Mouse (Mus musculus) ovary, postnatal 14 days (tissue): ENCODE data around the gene Polr2i.
"Not testable (repeated sequence)": the region's sequence is repeated elsewhere in the genome, so short reads cannot be mapped to it uniquely, and the experiment has no call there.

Experiments
- DNase-seq: peaks from one replicate; pipeline ENCODE4 v3.0.0; 2022; ENCODE audit warnings: low spot score

Gene Polr2i

GRCm38 (mm10) chr7:30205383-30205782 is 26.4 kb upstream of the Polr2i start:
- peak; percentile 66 for DNase-seq

- not testable (repeated sequence) for DNase-seq
These were observed 25.4 kb upstream of the Polr2i start for GRCm38 (mm10) chr7:30206364-30206763.

GRCm38 (mm10) chr7:30211025-30211424 is 20.7 kb upstream of the Polr2i start:
- no peak for DNase-seq

- no peak for DNase-seq
These were observed 17.9 kb upstream of the Polr2i start for GRCm38 (mm10) chr7:30213881-30214280.

- no peak for DNase-seq
These were observed 15.9 kb upstream of the Polr2i start for GRCm38 (mm10) chr7:30215875-30216274.

- peak; percentile 58 for DNase-seq
These were observed 15.0 kb upstream of the Polr2i start for GRCm38 (mm10) chr7:30216723-30217151.

- no peak for DNase-seq
These were observed 14.5 kb upstream of the Polr2i start for GRCm38 (mm10) chr7:30217277-30217676.

GRCm38 (mm10) chr7:30219293-30220007 is 12.3 kb upstream of the Polr2i start:
- DNase-seq = peak; percentile 46

- DNase-seq = no peak
These were observed 11.8 kb upstream of the Polr2i start for GRCm38 (mm10) chr7:30220008-30220356.

GRCm38 (mm10) chr7:30221433-30221832 is 10.3 kb upstream of the Polr2i start:
- DNase-seq = no peak

GRCm38 (mm10) chr7:30222205-30222604 is 9.5 kb upstream of the Polr2i start:
- DNase-seq = no peak

- DNase-seq = no peak
These were observed 7.5 kb upstream of the Polr2i start for GRCm38 (mm10) chr7:30224206-30224605.

- DNase-seq = no peak
These were observed 450 bp upstream of the Polr2i start for GRCm38 (mm10) chr7:30231328-30231668.

GRCm38 (mm10) chr7:30232631-30233148 is 942 bp downstream of the Polr2i start:
- peak; percentile 55 for DNase-seq

- no peak for DNase-seq
These were observed 1.6 kb downstream of the Polr2i start for GRCm38 (mm10) chr7:30233387-30233786.

GRCm38 (mm10) chr7:30234276-30234858 is 2.6 kb downstream of the Polr2i start:
- DNase-seq = no peak

- no peak for DNase-seq
These were observed 3.3 kb downstream of the Polr2i start for GRCm38 (mm10) chr7:30235091-30235490.

- no peak for DNase-seq
These were observed 3.9 kb downstream of the Polr2i start, which contains the start of gene Ovol3 for GRCm38 (mm10) chr7:30235625-30236024. Ovol3 (minus strand) TSS chr7:30235725.

GRCm38 (mm10) chr7:30237374-30237773 is 5.6 kb downstream of the Polr2i start:
- DNase-seq = not testable (repeated sequence)

- DNase-seq = peak; percentile 35
These were observed 20.5 kb downstream of the Polr2i start for GRCm38 (mm10) chr7:30251956-30252954.

GRCm38 (mm10) chr7:30265041-30265440 is 33.3 kb downstream of the Polr2i start:
- DNase-seq = no peak

- no peak for DNase-seq
These were observed 33.8 kb downstream of the Polr2i start for GRCm38 (mm10) chr7:30265531-30265930.
